Mouse (Mus musculus) mouse embryonic stem cell (cell line): ENCODE measurements around the gene Trio.

Experiments
- in situ Hi-C, 2 experiments: fragments of 300-500 bp; cut with MboI; formaldehyde crosslinking; loops; 1 replicate in 1 of 2; 3 replicates in 1 of 2; pipeline ENCODE4 v1.14.3; 2019 to 2020; ENCODE audit warnings: low sequenced_read_pairs in 2 of 2, low pct_unique_long_range_greater_than_20kb in 1 of 2, mixed read lengths in 1 of 2; ENCODE audit not compliant: unreplicated experiment in 1 of 2

The Trio gene

GRCm38 (mm10) chr15:28025447-28026166 lies at the start of gene Trio:
Gene Trio, minus strand, starts transcription at chr15:28025848.
- in situ Hi-C loops = loop anchor here in 1 of 2 experiments (5.0 kb wide), 1 partner anchor 93 kb away; no protein-coding TSS in a partner anchor

GRCm38 (mm10) chr15:28074416-28074970 lies 48.8 kb upstream of the Trio start:
- in situ Hi-C loops = no loop called here

GRCm38 (mm10) chr15:28071601-28072000 lies 46.0 kb upstream of the Trio start:
- in situ Hi-C loops = no loop called here

- in situ Hi-C loops = no loop called here
Observed at GRCm38 (mm10) chr15:28070771-28071419, 45.2 kb upstream of the Trio start.

GRCm38 (mm10) chr15:28070221-28070620 lies 44.6 kb upstream of the Trio start:
- in situ Hi-C loops = no loop called here

- in situ Hi-C loops = loop anchor here in 1 of 2 experiments (10.0 kb wide), 1 partner anchor 133 kb away; no protein-coding TSS in a partner anchor
Observed at GRCm38 (mm10) chr15:28067373-28067772, 41.7 kb upstream of the Trio start.

- in situ Hi-C loops = loop anchor here in 1 of 2 experiments (10.0 kb wide), 1 partner anchor 132 kb away; no protein-coding TSS in a partner anchor
Observed at GRCm38 (mm10) chr15:28066468-28066867, 40.8 kb upstream of the Trio start.

GRCm38 (mm10) chr15:28065572-28065971 lies 39.9 kb upstream of the Trio start:
- in situ Hi-C loops = loop anchor here in 1 of 2 experiments (10.0 kb wide), 1 partner anchor 131 kb away; no protein-coding TSS in a partner anchor

GRCm38 (mm10) chr15:28064733-28065088 lies 39.1 kb upstream of the Trio start:
- in situ Hi-C loops = loop anchor here in 1 of 2 experiments (10.0 kb wide), 1 partner anchor 130 kb away; no protein-coding TSS in a partner anchor

GRCm38 (mm10) chr15:28064081-28064732 lies 38.6 kb upstream of the Trio start:
- in situ Hi-C loops = loop anchor here in 1 of 2 experiments (10.0 kb wide), 1 partner anchor 129 kb away; no protein-coding TSS in a partner anchor

- in situ Hi-C loops = loop anchor here in 1 of 2 experiments (10.0 kb wide), 1 partner anchor 129 kb away; no protein-coding TSS in a partner anchor
Observed at GRCm38 (mm10) chr15:28063466-28063865, 37.8 kb upstream of the Trio start.

- in situ Hi-C loops = loop anchor here in 1 of 2 experiments (10.0 kb wide), 1 partner anchor 127 kb away; no protein-coding TSS in a partner anchor
Observed at GRCm38 (mm10) chr15:28062016-28062415, 36.4 kb upstream of the Trio start.

- in situ Hi-C loops = loop anchor here in 1 of 2 experiments (10.0 kb wide), 1 partner anchor 126 kb away; no protein-coding TSS in a partner anchor
Observed at GRCm38 (mm10) chr15:28060977-28061376, 35.3 kb upstream of the Trio start.

GRCm38 (mm10) chr15:28060423-28060822 lies 34.8 kb upstream of the Trio start:
- in situ Hi-C loops = loop anchor here in 1 of 2 experiments (10.0 kb wide), 1 partner anchor 126 kb away; no protein-coding TSS in a partner anchor

GRCm38 (mm10) chr15:28057545-28057944 lies 31.9 kb upstream of the Trio start:
- in situ Hi-C loops = no loop called here

- in situ Hi-C loops = no loop called here
Observed at GRCm38 (mm10) chr15:28054731-28055130, 29.1 kb upstream of the Trio start.

GRCm38 (mm10) chr15:28054111-28054510 lies 28.5 kb upstream of the Trio start:
- in situ Hi-C loops = no loop called here

GRCm38 (mm10) chr15:28053226-28053625 lies 27.6 kb upstream of the Trio start:
- in situ Hi-C loops = no loop called here
